Mouse (Mus musculus) lung, postnatal 10 days (tissue): Measurements from ENCODE around the gene Kif26b.
A peak's percentile ranks its signal among the peaks of the same experiment; 100 is the strongest.

Experiments
- DNase-seq: peaks from one replicate; pipeline ENCODE4 v3.0.0; 2021

Gene Kif26b

DNA sequence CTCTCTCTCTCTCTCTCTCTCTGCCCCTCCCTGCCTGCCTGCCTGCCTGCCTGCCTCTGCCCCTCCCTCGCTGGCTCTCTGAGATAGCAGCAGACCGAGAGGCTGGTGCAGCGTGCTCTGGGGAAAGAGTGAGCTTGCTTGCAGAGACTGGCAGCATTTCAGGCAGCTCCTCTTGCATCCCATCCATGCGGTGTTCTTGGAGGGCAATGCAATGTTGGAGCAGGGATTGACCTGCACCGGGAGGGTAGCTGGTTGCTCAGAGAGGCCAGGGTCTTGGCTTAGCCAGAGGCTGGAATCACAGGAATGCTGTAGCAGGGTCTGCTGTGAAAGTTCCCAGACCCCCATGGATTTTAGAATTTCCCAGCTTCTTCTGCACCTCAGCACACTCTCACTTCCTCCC, 269.4 kb downstream of the Kif26b start:
- DNase-seq = peak; percentile 7

DNA sequence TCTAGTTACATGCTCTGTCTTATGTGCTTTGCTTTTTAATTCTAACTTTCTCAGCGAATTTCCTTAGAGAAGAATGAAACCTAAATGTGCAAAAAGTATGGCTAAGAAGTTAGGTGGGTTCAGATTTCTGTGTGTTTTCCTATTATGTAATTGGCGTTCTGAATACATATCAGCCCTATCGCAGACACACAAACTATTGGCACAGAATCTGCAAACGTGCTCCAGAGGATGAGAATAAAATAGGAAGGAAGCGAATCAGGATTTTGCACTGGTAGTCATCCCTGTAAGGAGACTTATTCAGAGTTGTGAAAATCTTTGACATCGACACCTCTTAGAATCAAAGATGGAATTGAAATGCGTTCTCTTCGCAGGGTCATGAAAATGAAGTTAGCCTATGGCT, 270.0 kb downstream of the Kif26b start:
- no peak for DNase-seq

DNA sequence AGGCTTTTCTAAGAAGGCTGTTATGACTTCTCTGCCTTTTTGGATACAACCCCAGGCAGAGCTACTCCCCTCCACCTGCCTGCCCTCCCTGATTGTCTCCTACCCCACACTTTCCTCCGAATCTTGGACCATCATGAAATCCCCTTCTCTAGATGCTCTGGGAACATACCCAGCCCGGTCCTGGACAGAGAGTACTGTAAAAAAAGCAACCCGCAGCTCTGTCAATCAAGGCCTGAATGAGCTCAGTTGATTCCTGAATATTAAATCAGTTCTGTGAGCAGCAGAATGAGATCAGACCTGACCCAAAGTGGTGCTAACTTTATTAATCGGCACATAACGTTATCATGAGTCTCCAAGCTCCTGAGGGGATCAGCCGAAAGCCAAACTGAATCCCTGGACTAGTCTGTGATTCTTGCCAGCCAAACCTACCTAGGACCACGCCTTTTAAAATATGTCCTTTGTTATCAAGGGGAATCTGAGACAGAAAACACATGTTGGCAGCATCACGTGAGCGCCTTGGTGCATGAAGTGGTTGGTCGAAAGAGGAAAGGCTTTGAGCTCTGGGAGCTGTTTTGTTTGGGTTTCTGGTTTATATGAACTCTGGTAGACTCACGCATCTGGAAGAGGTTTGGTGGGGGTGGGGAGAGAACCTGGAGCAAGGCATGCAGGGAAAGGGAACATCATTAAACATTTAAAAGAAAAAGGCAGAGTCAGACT, 271.1 kb downstream of the Kif26b start:
- DNase-seq = no peak

DNA sequence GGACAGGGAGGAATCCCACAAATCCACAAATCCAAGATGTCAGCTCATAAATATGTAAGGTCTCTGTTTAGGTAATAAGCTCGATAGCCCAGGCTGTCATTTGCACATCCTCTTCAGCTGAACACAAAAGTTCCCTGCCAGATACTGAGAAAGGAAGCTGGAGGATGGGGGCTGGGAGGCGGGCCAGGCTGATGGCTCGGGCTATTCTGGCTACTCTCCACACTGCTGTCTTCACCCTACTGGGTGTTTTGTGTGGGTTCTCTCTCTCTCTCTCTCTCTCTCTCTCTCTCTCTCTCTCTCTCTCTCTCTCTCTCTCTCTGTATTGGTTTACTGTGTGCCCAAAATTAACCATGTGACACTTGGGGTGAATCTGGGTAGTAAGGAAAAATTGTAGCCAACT, 274.2 kb downstream of the Kif26b start:
- DNase-seq = peak; percentile 51

DNA sequence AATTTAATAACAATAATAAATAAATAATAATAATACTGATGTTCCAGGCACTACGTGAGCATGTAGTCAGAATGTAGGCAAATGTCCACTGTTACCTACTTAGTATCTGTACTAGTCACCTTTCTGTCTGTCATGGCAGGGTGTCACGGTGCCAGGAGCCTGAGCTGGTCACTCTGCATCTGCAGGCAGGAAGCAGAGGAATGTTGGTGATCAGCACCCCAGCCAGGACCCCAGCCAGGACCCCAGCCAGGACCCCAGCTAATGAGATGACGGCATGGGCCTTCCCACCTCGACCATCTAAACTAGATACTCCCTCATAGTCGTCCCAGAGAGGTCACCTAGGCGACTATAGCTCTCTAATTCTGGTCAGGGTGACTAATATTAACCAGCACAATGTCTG, 288.6 kb downstream of the Kif26b start:
- no peak for DNase-seq

DNA sequence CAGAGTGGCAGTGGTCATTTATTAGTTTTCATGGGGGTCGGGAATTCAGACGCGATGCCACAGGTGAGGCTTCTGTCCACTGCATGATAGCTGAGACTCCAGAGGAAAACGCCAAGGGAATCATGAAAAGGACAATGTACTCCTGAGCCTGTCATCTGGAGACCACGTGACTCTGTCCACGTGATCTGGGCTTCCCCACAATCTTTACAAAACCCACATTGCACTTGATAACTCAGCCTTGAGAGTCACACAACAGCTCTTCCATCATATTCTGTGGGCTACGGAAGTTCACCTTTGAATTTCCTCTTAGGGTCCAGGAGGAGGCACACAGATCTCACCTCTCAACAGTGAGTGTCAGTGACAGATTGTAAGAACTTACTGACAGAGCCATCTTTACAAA, 290.1 kb downstream of the Kif26b start:
- no peak for DNase-seq

DNA sequence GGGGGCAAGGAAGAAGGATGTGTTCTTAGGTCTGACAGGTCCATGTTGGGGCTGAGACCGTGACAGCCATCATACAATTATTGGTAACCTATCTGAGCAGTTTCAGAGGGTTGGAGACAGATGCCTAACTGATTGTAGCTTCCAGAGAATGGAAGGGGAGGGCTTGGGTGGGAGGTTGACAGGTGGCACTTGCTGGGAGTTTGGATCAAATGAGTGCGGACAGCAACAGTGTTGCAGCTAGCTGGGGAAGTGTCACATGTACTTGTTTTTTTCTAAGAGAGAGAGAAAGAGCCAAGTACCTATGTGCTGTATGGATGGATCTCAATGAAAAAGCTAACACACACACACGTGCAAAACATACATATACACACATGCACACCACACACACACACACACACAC, 291.2 kb downstream of the Kif26b start:
- no peak for DNase-seq

DNA sequence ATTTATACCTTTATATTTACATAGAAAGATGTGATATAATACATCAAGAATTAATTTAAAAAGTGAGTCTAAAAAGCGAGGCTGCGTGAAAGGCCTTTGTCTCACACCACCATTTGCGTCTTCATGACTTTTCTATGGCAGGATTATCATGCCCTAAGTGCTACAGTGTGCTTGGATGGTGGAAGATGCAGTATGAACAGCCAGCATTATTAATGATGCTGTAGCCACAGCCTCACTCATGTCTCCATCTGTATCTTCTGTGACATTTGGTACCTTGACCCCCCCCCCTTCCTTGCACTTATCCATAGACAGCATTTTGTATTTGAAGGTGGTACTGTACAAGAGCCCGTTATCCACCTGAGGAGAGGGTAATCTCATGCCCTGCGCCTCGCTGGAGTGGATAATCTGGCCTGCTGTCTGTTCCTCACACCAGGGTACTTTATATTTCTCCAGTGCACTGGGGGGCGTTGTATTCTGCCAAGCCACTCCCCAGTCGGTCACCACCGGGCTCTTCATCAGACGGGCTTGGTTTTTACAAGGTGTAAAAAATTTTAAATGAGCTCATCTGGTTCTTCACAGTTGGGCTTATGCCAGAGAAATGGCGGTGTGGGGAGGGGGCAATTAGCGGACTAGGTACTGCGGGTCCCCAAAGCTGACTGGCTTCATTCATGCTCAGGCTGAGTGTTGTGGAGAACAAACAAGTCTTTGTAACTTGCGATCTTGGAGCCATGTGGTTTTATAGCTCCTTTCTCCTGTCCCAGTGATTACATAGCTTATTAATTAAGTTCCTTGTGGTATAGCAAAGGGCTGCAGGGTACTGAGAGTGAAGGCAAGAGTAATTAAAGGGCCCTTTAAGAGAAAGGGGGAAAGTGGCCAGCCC, 291.9 kb downstream of the Kif26b start:
- no peak for DNase-seq

DNA sequence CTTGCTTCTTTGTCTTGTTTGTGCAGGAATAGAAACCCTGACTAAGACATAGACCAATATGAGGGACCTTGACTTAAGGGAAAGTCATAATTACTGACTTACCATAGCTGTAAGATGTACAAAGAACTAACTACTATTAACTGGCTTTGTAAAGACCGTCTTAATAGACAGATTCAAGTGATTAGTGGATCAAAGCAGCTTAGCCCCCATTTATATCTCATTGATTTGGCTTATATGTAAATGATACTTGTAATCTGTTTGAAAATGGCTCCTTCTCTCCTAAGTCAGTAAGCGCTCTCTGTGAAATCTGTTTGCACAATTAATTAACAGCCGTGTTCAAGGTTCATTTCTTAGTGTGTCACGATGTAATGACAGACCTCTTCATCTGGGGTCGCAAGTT, 295.9 kb downstream of the Kif26b start:
- DNase-seq = no peak

DNA sequence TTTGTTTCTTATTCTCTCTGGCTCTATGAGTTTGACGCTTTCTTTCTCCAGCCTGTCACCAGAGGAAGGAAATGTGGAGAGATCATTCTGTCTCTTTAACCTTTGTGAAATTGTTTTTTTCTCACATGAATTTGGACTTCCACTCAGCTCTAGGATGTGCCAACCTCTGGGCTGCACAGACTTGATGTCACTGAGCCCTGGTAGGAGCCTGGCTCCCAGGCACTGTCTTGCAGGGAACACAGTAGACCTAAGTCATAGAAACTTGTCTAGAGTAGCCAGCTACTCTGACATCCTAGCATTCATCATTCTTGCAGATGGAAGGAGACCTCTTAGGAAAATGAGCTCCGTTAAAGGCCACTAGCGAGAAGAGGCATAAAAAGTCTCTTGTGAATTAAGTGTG, 298.3 kb downstream of the Kif26b start:
- no peak for DNase-seq

DNA sequence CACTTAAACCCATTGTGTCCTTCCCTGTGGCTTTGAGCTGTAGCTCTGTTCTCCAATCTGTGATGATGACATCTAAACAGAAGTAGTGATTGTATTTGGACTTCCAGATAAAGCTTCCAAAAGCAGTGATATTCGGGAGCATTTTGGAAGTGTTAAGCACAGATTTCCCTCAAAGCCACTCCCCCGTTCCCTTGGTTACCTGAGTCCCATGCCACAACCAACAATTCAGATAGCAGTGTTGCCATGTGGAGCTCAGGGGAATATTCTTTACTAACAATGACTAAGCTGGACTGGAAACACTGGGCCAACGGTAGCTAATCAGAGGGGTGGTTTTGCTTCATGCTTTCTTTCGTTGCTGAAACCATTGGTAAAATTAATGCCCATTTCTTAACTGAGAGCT, 300.5 kb downstream of the Kif26b start:
- DNase-seq = no peak

DNA sequence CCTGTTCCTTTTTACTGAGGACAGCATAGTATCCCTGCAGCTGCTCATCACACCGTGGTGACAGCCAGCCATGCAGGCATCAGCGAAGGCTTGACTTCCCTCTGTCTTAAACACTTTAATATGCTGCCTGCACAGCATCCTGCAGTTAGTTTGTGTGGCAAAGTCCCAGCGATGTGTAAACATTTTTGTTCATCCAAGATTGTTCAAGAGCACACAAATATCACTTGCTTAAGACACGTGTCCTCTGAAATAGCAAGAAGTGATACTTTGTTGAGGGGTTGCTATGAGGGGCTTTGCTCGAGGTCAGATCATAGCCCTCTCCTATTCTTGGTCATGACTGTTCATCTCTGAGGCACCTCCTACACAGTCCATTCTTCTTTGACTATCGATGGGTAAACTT, 303.6 kb downstream of the Kif26b start:
- DNase-seq = no peak

DNA sequence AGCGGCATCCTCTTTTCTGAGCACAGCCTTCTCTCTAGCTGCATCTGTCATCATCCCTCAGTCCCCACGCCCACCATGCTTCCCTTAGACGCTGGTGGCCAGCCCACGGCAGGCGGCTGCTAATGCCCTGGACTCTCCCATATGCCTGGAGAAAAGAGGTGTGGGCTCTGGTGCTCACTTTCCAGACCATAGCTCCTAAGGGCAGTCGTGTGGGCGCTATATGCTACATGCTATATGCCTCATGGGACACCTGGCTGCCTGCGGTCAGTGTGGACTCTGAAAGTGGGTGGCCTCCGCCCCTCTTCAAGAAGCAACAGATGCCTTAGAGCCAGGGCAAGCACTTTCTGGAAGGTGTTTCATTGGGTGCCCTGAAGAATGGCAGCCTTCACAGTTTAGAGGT, 306.9 kb downstream of the Kif26b start:
- no peak for DNase-seq

DNA sequence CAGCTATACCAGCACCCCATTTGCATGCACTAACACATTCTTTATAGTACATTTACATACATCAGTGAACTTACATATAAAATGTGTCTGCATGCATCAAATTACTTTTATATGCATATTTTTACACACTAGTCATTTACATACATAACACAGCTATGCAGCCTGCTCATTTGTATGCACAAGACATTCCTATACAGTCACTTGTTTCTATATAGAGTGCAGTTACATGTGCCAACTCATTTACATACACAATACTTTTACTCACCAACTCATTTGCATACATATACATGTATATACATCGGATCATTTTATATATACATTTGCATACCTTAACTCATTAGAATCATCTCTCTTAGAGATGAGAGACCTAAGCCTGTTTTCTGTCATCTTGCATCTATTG, 308.1 kb downstream of the Kif26b start:
- no peak for DNase-seq

DNA sequence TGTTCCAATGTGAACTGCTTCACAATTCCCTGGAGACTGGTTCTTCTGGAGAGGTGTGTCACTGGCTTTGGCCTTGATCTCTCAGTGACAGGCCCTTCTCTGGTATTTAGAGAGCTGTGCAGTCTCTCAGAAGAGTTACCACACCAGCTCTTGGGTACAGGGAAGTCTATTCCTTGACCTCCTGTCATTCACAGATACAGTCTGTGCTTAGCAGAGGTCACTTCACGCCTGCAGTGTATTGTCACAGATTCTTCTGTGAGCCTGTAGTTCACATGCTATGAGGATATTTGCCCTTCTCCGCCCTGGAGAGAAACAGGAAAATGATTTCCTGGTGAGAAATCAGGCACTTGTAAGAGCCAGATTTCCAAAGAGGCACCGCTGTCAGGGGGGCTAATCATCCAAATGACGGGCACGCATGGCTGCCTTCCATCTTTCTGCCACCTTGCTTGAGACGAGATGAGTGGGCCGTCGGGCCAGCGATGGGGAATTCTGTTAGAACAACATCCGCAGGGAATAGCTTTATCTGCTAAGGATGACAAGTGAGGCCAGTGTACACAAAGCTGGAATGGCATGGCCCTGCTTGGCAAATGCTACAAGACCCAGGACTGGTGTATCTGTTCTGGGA, 309.9 kb downstream of the Kif26b start:
- DNase-seq = no peak

DNA sequence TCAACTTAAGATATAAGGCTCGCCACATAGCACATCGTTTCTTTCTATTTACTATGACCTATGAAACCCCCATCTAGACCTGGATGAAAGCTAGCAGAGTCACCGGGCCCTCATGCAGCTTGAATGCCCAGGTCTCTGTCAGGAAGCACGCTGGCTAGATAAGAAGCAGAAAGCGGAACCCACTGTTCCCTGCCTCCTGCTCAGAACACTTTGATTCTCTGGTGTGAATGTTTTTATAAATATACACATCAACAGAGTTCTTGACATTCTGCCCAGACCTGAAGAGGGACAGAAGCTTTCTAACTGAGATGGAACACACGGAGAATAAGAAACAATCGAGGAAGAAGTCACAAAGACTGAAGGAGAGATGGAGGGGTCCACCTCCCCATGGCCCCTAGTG, 311.4 kb downstream of the Kif26b start:
- peak; percentile 7 for DNase-seq

DNA sequence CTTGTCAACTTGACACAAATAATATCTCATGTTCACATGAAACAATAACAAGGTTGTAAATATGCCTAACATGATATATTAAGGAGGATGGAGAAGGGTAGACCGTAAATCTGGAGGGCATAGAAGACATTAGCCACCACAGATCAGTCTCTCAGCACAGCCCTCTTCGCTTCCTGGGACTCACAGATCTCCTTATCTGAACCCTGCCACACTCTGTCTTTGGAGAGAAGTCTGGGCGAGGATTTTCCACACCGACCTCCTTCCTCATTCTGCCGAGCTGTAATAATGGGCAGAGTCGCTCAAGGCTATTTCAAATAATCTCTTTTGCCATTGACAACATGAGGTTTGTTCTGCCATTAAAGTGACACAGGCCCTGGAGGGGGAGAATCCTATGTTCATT, 315.9 kb downstream of the Kif26b start:
- no peak for DNase-seq

DNA sequence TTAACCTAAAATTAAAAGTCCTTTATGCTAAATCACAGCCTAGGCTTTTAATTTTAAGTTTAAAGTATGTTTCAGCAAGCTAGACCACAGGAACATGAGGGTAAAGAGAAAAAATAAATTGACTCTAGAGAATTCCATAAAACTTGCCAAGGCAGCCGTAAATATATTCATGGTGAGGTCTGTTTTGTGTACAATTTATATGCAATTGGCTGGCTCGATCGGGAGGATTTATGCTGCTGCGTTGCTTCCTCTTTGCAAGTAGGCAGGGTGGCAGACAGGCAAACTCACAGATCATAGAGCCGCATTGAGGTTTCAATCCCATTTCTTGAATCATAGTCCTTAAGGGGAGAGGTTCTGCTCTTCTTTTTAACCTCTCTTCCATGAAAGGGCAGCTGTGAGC, 318.6 kb downstream of the Kif26b start:
- DNase-seq = no peak

DNA sequence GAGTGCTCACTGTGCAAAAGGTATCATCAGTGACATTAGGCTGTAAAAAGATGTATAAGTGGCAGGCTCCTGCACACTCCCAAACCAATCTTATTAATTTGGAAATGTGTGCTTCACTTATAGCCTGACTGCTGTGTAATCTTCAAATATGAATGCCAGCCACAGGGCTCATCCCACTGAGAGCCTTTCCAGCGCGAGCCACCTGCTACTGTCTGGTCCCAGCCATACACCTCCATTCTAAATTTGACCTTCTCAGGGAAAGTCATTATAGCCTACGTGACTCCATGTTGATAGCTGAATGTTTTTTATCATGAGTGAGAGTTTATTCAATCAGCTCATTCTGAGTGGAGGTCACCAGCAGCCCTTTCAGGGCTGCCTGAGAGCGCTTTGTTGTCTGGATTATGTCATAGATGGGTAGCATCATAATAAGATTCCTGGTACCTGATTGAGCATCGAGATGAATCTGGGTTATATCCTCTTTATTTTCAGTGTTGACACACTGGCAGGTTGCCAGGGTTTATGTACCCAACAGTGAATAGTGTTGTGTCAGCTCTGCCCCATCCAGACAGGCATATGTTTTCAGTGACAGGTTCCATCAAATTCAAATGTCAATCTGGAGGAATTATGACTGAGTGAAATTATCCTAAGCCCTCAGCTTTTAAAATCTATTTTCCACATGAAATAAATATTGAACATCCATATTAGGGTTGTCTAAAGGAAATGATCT, 319.6 kb downstream of the Kif26b start:
- DNase-seq = no peak

DNA sequence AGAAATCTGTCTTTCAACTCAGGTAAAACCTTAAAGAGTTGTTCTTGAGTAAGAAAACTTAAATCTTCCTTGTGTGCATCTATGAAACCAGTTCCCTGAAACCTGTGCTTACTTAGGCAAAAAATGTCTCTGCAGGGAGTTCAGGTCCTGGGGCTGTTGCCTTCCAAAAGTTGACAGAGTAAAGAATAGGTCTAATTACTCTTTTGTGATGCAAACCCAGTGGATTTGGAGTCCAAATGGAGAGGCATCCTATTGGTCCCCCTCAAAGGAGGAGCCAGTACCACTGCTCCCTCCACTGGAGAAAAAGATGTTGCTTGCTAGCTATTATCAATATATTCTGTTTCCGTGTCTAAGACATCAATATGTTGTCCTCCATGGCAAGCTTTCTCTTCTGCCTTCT, 321.6 kb downstream of the Kif26b start:
- no peak for DNase-seq

DNA sequence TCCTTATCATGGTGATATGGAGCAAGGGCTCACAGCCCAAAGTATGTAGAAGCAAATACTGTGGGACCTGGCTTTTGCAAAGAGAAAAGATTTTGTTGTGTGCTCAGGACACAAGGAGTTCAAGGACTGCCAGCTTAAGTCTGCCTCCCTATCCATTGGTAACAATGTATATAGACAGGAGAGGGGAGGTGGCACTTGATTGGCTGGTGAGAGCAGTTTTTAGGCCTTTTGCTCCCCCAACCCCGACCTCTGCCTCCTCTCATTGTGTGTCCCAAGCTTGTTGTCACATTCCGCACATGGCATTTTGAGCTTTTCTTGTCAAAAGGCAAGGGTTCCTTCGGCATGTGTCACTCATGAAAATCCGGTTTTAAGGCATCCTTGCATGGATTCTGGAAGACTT, 326.0 kb downstream of the Kif26b start:
- no peak for DNase-seq

DNA sequence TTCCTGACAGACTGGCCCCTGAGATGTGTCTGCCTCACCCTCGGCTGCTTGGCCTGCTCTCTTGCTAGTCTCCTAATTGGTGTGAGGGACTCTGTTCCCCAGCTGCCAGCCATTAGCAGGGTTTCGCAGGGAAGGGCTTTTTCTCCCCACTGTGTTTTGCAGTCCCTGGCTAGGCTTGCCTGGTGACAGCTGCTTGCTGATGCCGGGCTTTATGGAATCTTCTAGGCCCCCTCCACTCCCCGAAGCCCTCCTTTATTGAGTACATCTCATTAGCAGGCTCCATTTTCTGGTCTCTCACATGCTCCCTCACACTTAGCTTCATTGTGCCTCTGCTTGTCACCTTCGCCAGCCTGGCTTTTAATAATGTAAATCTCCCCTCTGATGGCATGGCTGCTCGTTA, 327.0 kb downstream of the Kif26b start:
- peak; percentile 3 for DNase-seq

DNA sequence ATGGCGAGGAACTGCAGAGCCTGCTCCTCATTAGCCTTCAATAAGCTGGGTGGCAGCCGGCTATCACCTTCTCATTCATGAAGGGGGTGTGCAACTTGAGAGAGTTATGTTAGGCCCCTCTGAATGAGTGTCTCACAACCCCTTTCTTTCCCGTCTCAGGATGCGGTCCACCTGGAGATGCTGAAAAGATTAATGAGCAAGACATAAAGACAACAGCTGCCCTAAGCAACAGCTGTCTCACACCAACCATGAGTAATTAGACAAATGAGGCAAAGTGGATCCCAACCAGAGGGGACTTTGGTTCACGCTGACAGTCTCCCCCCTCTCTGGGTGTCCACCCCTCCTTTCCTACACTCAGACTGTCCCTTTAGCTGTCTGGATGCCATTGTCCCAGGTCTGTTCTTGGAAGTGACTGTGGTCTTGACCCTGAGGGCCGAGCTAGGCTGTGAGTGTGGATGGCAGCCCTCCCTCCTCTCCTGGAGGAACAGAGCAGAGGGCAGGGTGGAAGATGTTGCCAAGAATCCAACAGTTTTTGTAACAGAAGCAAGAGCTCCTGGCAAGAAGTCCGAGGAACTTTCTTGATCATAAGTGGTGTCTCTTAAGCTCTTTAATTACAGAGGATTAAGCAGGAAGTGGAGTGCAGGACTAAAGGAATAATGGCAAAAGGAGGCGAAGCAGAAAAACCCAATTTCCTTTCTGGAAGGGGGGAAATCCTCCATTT, 331.9 kb downstream of the Kif26b start:
- DNase-seq = peak; percentile 4
